Mouse (Mus musculus) embryonic facial prominence, embryonic 10.5 days (tissue): ENCODE measurements at regions not wholly inside any gene's neighbourhood (a gene's known extent, or its start where the extent isn't known, plus 50 kb on each side); places are given as distances from the start of the nearest gene placed in this dataset.

Source experiments
- DNase-seq: peaks from one replicate; pipeline ENCODE4 v3.0.0-alpha.2; 2017; ENCODE audit warnings: low spot score
- H3K27ac ChIP-seq: fragments of 300-500 bp; sonication (generic); replicated peaks from 2 replicates; pipeline ENCODE4 v1.5.1; 2016; ENCODE audit warnings: mild to moderate bottlenecking
- H3K27me3 ChIP-seq: fragments of 300-500 bp; sonication (generic); replicated peaks from 2 replicates; pipeline ENCODE4 v1.6.1; 2016; ENCODE audit warnings: low read depth, mild to moderate bottlenecking; ENCODE audit not compliant: poor library complexity, severe bottlenecking
- H3K36me3 ChIP-seq: fragments of 300-500 bp; sonication (generic); replicated peaks from 2 replicates; pipeline ENCODE4 v1.6.1; 2016; ENCODE audit warnings: mild to moderate bottlenecking, moderate library complexity
- H3K4me1 ChIP-seq: fragments of 300-500 bp; sonication (generic); 2 replicates; pipeline ENCODE4 v1.6.1; 2016
- H3K4me3 ChIP-seq: fragments of 300-500 bp; sonication (generic); 2 replicates; pipeline ENCODE4 v1.5.1; 2016; ENCODE audit warnings: mild to moderate bottlenecking, moderate library complexity
- H3K9me3 ChIP-seq: fragments of 300-500 bp; sonication (generic); 2 replicates; pipeline ENCODE4 v1.6.1; 2016; ENCODE audit warnings: mild to moderate bottlenecking
- WGBS: fragments of 180-500 bp; shearing (Covaris S2); methylation state at CpG from one replicate; pipeline ENCODE4 v1.1.7; 2016; 5-methylcytosine and 5-hydroxymethylcytosine counted together

DNA sequence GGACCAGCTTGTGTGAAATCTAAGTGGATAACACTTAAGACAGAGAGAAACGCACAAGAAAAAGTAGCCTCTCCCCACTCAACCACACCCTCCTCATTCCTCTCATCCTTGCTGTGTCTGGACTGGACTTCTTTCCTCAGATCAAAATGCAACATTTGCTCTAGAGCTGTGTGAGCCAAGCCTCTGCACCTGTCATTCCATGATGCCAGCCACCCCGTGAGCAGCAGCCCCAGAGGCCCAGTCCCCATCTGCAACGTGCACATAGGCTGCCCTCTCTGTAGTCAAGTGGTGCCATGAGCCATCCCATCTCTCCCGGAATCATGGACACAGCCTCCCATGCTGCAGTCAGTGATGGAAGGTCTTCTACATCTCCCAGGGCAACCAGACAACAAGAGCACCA is 55.1 kb upstream of the Gpc1 start:
- H3K4me1 ChIP-seq, result peaks cover 47% of the 10 kb centered on the region
- no peak overlapping the region for H3K4me3 ChIP-seq
- no peaks in the 10 kb centered on the region for H3K36me3 ChIP-seq
- H3K27me3 ChIP-seq, result no peaks in the 10 kb centered on the region
- 0 out of 2 replicates have a peak overlapping the region, but pooled peaks have one; percentile 27 for H3K27ac ChIP-seq
- DNase-seq, result no peak
- 90% methylated on average over 4 of the region's 4 CpGs for WGBS
- no peaks in the 10 kb centered on the region for H3K9me3 ChIP-seq

DNA sequence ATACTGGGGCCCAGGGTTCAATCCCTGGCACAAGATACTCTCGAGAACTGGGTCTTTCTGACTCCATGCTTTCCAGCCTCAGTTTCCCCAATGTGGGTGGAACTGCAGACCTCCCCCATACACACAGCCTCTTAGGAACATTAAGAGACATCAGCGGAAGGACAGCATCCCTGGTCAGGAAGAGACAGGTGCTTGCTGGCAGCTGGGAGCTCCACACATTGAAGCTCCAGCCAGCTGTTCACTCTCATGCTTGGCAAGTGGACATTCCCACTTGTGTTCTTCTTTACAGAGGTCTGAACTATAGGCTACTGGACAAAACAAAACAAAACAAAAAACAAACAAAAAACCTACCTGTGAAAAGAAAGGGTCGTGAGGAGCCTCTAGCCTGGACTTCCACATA is 55.5 kb upstream of the Gpc1 start:
- no peaks in the 10 kb centered on the region for H3K9me3 ChIP-seq
- H3K4me1 ChIP-seq, result peaks cover 50% of the 10 kb centered on the region
- 86% methylated on average over 3 of the region's 3 CpGs for WGBS
- no peaks in the 10 kb centered on the region for H3K36me3 ChIP-seq
- no peak overlapping the region for H3K27ac ChIP-seq
- no peak overlapping the region for H3K4me3 ChIP-seq
- H3K27me3 ChIP-seq, result no peaks in the 10 kb centered on the region
- no peak for DNase-seq

GRCm38 (mm10) chr1:92774743-92775692 is 56.4 kb upstream of the Gpc1 start:
- peak overlapping the region; percentile 30; the same call in 1 of the 2 replicates for H3K4me3 ChIP-seq
- H3K9me3 ChIP-seq, result no peaks in the 10 kb centered on the region
- peak overlapping the region; percentile 79 for H3K27ac ChIP-seq
- peak; percentile 68 for DNase-seq
- H3K36me3 ChIP-seq, result no peaks in the 10 kb centered on the region
- H3K27me3 ChIP-seq, result no peaks in the 10 kb centered on the region
- peaks cover 55% of the 10 kb centered on the region for H3K4me1 ChIP-seq
- WGBS, result 28% methylated on average over 16 of the region's 16 CpGs

DNA sequence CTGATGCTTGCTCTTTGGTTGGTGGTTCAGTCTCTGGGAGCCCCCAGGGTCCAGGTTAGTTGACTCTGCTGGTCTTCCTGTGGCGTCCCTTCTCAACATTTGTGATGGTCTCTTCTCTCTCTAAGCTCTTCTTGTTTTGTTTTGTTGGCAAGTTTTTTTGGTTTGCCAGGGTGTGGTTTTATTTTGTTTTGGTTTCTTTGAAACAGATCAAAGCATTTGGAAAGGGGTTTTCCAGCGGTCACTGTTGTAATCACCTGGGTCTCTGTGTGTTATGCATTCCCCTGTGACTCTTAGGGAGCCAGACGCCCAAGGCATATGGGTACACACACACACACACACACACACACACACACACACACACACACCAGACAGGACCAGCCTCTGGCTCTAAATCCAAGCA is 57.4 kb upstream of the Gpc1 start:
- Histone ChIP-seq H3K9me3 (no peaks in the 10 kb centered on the region), H3K27ac (peak overlapping the region; percentile 80), H3K4me1 (peaks cover 62% of the 10 kb centered on the region), H3K36me3 (no peaks in the 10 kb centered on the region), H3K27me3 (no peaks in the 10 kb centered on the region), H3K4me3 (peak overlapping the region; percentile 30; the same call in 1 of the 2 replicates)
- 45% methylated on average over 3 of the region's 3 CpGs for WGBS
- no peak for DNase-seq

- Histone ChIP-seq H3K36me3 (no peaks in the 10 kb centered on the region), H3K27ac (peak overlapping the region; percentile 80), H3K9me3 (no peaks in the 10 kb centered on the region), H3K4me3 (no peak overlapping the region), H3K4me1 (peaks cover 63% of the 10 kb centered on the region), H3K27me3 (no peaks in the 10 kb centered on the region)
- 50% methylated on average over 10 of the region's 10 CpGs for WGBS
- DNase-seq, result no peak
Measured at GRCm38 (mm10) chr1:92772784-92773113, 58.7 kb upstream of the Gpc1 start.

GRCm38 (mm10) chr1:92772101-92772783 is 59.2 kb upstream of the Gpc1 start:
- H3K4me3 ChIP-seq, result no peak overlapping the region
- H3K9me3 ChIP-seq, result no peaks in the 10 kb centered on the region
- peak; percentile 64 for DNase-seq
- WGBS, result 47% methylated on average over 9 of the region's 9 CpGs
- peaks cover 68% of the 10 kb centered on the region for H3K4me1 ChIP-seq
- H3K27me3 ChIP-seq, result no peaks in the 10 kb centered on the region
- H3K36me3 ChIP-seq, result no peaks in the 10 kb centered on the region
- H3K27ac ChIP-seq, result peak overlapping the region; percentile 80

DNA sequence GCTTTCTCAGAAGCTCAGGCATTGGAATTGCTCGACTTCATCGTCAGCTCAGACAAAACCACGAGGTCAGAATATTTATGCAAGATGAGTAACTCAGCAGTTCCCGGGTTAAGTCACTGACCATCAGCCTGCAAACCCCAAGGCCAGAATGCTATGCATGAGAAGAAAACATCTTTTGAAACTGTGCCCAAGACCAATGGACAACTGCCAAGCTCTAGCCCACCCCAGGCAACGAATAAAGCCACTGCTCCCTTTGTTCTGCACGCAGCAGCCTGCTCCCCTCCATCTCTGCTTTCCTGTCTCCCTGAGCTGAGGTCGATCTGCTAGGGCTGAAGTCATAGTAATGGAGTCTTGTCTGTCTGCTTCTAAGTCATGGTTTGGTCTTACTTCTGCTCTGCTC is 61.7 kb upstream of the Gpc1 start:
- Histone ChIP-seq H3K4me3 (no peak overlapping the region), H3K9me3 (no peaks in the 10 kb centered on the region), H3K27me3 (no peaks in the 10 kb centered on the region), H3K36me3 (no peaks in the 10 kb centered on the region), H3K4me1 (peaks cover 61% of the 10 kb centered on the region), H3K27ac (peak overlapping the region; percentile 44)
- WGBS, result 75% methylated on average over 7 of the region's 7 CpGs
- no peak for DNase-seq

DNA sequence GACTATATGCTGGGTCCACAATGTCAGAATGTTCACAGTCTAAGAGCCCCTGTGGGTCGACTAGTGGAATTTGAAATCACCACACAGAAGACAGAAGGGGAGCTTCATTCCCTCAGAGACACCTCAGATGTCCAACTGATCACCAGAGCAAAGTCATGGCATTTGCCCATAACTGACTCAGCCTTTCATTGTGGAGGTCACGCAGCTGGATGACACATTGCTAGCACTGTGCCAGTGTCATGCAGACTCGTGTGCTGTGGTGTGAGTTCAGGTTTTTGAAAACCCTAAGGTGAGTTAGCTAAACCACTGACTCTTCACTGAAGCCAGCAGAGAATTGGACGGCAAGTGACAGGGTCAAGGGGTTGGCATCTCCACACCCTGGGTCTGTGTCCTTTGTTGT is 62.3 kb upstream of the Gpc1 start:
- Histone ChIP-seq H3K4me3 (no peak overlapping the region), H3K9me3 (no peaks in the 10 kb centered on the region), H3K36me3 (no peaks in the 10 kb centered on the region), H3K27me3 (no peaks in the 10 kb centered on the region), H3K27ac (no peak overlapping the region), H3K4me1 (peaks cover 56% of the 10 kb centered on the region)
- 76% methylated on average over 4 of the region's 4 CpGs for WGBS
- DNase-seq, result no peak

GRCm38 (mm10) chr1:92766496-92766895 is 64.9 kb upstream of the Gpc1 start:
- no peaks in the 10 kb centered on the region for H3K9me3 ChIP-seq
- no peak overlapping the region for H3K27ac ChIP-seq
- peaks cover 37% of the 10 kb centered on the region for H3K4me1 ChIP-seq
- H3K27me3 ChIP-seq, result no peaks in the 10 kb centered on the region
- 88% methylated on average over 7 of the region's 7 CpGs for WGBS
- no peaks in the 10 kb centered on the region for H3K36me3 ChIP-seq
- H3K4me3 ChIP-seq, result no peak overlapping the region
- DNase-seq, result no peak

GRCm38 (mm10) chr1:92754793-92755488 is 76.5 kb upstream of the Gpc1 start:
- DNase-seq, result peak; percentile 48
- H3K27ac ChIP-seq, result no peak overlapping the region
- H3K27me3 ChIP-seq, result no peaks in the 10 kb centered on the region
- H3K36me3 ChIP-seq, result no peaks in the 10 kb centered on the region
- WGBS, result 64% methylated on average over 20 of the region's 20 CpGs
- no peaks in the 10 kb centered on the region for H3K9me3 ChIP-seq
- H3K4me3 ChIP-seq, result no peak overlapping the region
- peaks cover 44% of the 10 kb centered on the region for H3K4me1 ChIP-seq

DNA sequence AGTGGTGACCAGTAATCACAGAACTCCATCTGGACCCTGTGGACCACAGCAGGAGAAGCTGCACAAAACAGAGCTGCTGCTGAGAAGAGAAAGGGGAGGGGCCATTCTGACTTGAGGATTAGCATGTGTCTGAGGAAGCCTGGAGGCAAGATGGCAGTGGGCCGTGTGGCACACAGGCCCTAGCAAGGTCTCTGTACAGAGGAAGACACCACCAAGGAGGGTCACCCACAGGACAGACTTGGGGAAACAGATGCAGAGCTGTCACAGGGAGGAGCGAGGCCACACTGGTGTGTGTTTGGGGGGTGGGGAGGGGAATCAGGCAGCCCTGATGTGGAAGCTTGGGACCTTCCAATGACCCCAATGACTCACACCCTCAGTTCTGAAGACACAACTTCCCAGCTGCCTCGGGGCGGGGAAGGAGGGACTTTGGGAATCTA is 79.7 kb upstream of the Gpc1 start:
- H3K4me3 ChIP-seq, result no peak overlapping the region
- 49% methylated on average over 4 of the region's 4 CpGs for WGBS
- no peaks in the 10 kb centered on the region for H3K9me3 ChIP-seq
- H3K27ac ChIP-seq, result peak overlapping the region; percentile 48; the same call in 1 of the 2 replicates
- peak; percentile 18 for DNase-seq
- H3K27me3 ChIP-seq, result no peaks in the 10 kb centered on the region
- H3K4me1 ChIP-seq, result peaks cover 44% of the 10 kb centered on the region
- H3K36me3 ChIP-seq, result no peaks in the 10 kb centered on the region

DNA sequence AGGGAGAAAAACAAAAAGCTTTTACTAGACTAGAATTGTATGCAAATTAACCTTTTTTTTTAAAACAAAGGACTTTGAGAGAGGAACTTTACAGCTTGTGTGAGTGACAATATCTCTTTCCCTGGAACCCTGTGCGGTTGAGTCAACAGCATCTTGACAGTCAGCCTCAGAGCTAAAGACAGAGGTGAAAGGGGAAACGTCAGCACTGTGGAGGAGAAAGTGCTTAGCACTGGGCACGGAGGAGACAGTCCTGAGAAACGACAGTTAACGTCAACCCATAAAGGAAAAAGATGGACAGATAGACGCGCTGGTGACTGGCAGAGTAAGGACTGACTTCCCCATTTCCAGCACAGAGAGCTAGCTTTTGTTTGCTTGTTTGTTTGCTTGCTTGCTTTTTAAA is 82.0 kb upstream of the Gpc1 start:
- Histone ChIP-seq H3K4me3 (no peak overlapping the region), H3K9me3 (no peaks in the 10 kb centered on the region), H3K4me1 (peaks cover 40% of the 10 kb centered on the region), H3K36me3 (no peaks in the 10 kb centered on the region), H3K27ac (no peak overlapping the region), H3K27me3 (no peaks in the 10 kb centered on the region)
- no peak for DNase-seq
- WGBS, result 71% methylated on average over 7 of the region's 7 CpGs
